Mouse (Mus musculus) liver, embryonic 14 days (tissue): ENCODE measurements around the gene Mucl3. TPM values are rescaled to one million over a fixed set of nuclear protein-coding genes. Genes with fewer than 3 reads are reported as not detected.

Experiments
- polyA plus RNA-seq: library from polyadenylated mRNA; depleted of rRNA; stranded (reverse); fragments of >200 nt; gene quantifications from 2 replicates; pipeline ENCODE4 v1.2.3, GENCODE M21; 2012; rRNA removed

Mucl3 gene
- 0.02 TPM in 1 of 2 replicates, not detected in the other for polyA plus RNA-seq

GRCm38 (mm10) chr17:35643609-35644236 lies at the start of gene Mucl3:
Gene Mucl3 (minus strand): TSS chr17:35643695.

GRCm38 (mm10) chr17:35673416-35674035 lies 30.0 kb upstream of the Mucl3 start, which contains the start of gene Gtf2h4:
Gene Gtf2h4 (minus strand): TSS chr17:35673739.

GRCm38 (mm10) chr17:35667334-35668065 lies 24.0 kb upstream of the Mucl3 start, which contains the start of gene Vars2:
Gene Vars2 (minus strand): TSS chr17:35667592.

GRCm38 (mm10) chr17:35626537-35626936 lies 17.0 kb downstream of the Mucl3 start, which contains the start of gene Gm9573:
Gene Gm9573 (minus strand): TSS chr17:35626637.

GRCm38 (mm10) chr17:35601249-35601648 lies 42.2 kb downstream of the Mucl3 start, which contains the start of gene Sfta2:
Gene Sfta2 (plus strand): TSS chr17:35601549.

Other genes with a start within 250 kb of the Mucl3 start
- 10.0 and 11.4 TPM in 2 replicates for gene H2-Q6, start 218.8 kb downstream of the Mucl3 start, polyA plus RNA-seq
- gene H2-Q7, start 204.5 kb downstream of the Mucl3 start, polyA plus RNA-seq, result 20.5 and 21.9 TPM in 2 replicates
- gene H2-Q10, start 173.6 kb downstream of the Mucl3 start, polyA plus RNA-seq, result 112 and 136 TPM in 2 replicates
- gene Pou5f1, start 137.7 kb downstream of the Mucl3 start, polyA plus RNA-seq, result not detected in 2 replicates
- 27.3 and 35.3 TPM in 2 replicates for gene Tcf19, start 126.9 kb downstream of the Mucl3 start, polyA plus RNA-seq
- gene Cchcr1, start 126.6 kb downstream of the Mucl3 start, polyA plus RNA-seq, result 9.6 and 9.9 TPM in 2 replicates
- gene Psors1c2, start 110.5 kb downstream of the Mucl3 start, polyA plus RNA-seq, result 0.03 and 0.12 TPM in 2 replicates
- 0.02 TPM in 1 of 2 replicates, not detected in the other for gene Cdsn, start 91.6 kb downstream of the Mucl3 start, polyA plus RNA-seq
- gene 2300002M23Rik, start 76.2 kb downstream of the Mucl3 start, polyA plus RNA-seq, result not detected in 2 replicates
- not detected in 2 replicates for gene Sfta2, start 42.1 kb downstream of the Mucl3 start, polyA plus RNA-seq
- gene Gm9573, start 17.1 kb downstream of the Mucl3 start, polyA plus RNA-seq, result not detected in 2 replicates
- 7.1 and 7.8 TPM in 2 replicates for gene Vars2, start 23.9 kb upstream of the Mucl3 start, polyA plus RNA-seq
- gene Gtf2h4, start 30.0 kb upstream of the Mucl3 start, polyA plus RNA-seq, result 15.6 and 17.6 TPM in 2 replicates
- gene Ddr1, start 60.9 kb upstream of the Mucl3 start, polyA plus RNA-seq, result 0.91 and 1.4 TPM in 2 replicates
- 7.2 and 9.8 TPM in 2 replicates for gene Ier3, start 178.0 kb upstream of the Mucl3 start, polyA plus RNA-seq
- 31.6 and 34.3 TPM in 2 replicates for gene Flot1, start 179.5 kb upstream of the Mucl3 start, polyA plus RNA-seq
- gene Tubb5, start 194.6 kb upstream of the Mucl3 start, polyA plus RNA-seq, result 448 and 489 TPM in 2 replicates
- gene Mdc1, start 197.8 kb upstream of the Mucl3 start, polyA plus RNA-seq, result 10.0 and 10.7 TPM in 2 replicates
- gene Nrm, start 217.6 kb upstream of the Mucl3 start, polyA plus RNA-seq, result 13.3 and 17.0 TPM in 2 replicates
- gene Ppp1r18, start 221.9 kb upstream of the Mucl3 start, polyA plus RNA-seq, result 9.1 and 9.3 TPM in 2 replicates
- gene Dhx16, start 236.1 kb upstream of the Mucl3 start, polyA plus RNA-seq, result 42.6 and 44.7 TPM in 2 replicates